Mouse (Mus musculus) left cerebral cortex, adult 2 months (tissue): Measurements from ENCODE around the gene Tk1. TPM values are rescaled to one million over a fixed set of nuclear protein-coding genes. Genes with fewer than 3 reads are reported as not detected.
"Not testable (repeated sequence)": the region's sequence is repeated elsewhere in the genome, so short reads cannot be mapped to it uniquely, and the experiment has no call there.

Source experiments
- DNase-seq, 2 experiments: peaks; one replicate each; pipeline ENCODE4 v3.0.0; 2021 to 2022; ENCODE audit warnings: low spot score in 2 of 2, mixed read lengths in 1 of 2; ENCODE audit errors: extremely low spot score in 1 of 2
- H3K27ac ChIP-seq: fragments of 200-600 bp; 2 replicates; pipeline ENCODE4 v1.8.1; 2022
- H3K4me3 ChIP-seq: fragments of 200-600 bp; 2 replicates; pipeline ENCODE4 v1.8.1; 2022
- CTCF ChIP-seq: fragments of 200-600 bp; IDR thresholded peaks from 2 replicates; pipeline ENCODE4 v1.8.1; 2022; ENCODE audit warnings: antibody characterized with exemption, mild to moderate bottlenecking, moderate library complexity
- intact Hi-C: fragments of 180-260 bp; cut with DNase I; formaldehyde crosslinking; loops from one replicate; pipeline ENCODE4 v1.15.1; 2025
- total RNA-seq, 2 experiments: library from RNA; stranded (reverse); gene quantifications; 2 replicates each; pipeline ENCODE4 v1.2.3; 2021

The Tk1 gene
- total RNA-seq, 2 experiments from 2014 or later, result 0.81 to 1.0 TPM

DNA sequence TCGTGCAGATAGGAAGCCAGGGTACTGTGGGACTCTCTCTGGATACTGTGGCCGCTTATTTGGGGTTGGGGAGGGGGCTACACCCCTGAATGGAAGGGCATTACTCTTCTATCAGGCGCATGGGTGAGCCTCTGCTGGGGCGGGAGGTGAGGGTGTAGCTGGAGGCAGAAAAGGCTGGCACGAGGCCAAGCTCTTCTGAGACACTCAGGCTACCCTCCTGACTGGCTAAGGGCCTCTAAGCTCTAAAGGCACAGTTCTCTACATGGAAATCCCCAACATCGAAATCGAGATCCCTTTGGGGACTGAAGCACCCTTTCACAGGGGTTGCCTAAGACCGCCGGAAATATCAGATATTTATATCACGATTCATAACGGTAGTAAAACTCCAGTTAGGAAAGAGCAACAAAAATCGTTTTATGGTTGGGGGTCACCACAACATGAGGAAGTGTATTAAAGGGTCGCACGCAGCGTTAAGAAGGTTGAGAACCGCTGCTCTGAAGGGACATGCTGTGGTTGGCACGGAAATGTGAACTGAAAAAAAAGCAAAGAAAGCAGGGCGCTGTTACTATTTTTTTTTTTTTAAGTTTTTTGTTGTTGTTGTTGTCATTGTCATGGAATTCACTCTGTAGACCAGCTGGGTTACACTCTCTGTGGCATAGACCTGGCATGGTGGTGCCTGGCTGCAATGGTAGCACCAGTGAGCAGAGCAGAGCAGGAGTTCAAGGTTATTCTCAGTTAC is 2.4 kb upstream of the Tk1 start:
- TF ChIP-seq CTCF, result no peak
- intact Hi-C loops, result loop anchor here (5.0 kb wide), 1 partner anchor 591 kb away; no protein-coding TSS in a partner anchor
- no peak overlapping the region for H3K4me3 ChIP-seq
- no peak for DNase-seq
- H3K27ac ChIP-seq, result no peak overlapping the region; the same call in 1 of the 2 replicates

DNA sequence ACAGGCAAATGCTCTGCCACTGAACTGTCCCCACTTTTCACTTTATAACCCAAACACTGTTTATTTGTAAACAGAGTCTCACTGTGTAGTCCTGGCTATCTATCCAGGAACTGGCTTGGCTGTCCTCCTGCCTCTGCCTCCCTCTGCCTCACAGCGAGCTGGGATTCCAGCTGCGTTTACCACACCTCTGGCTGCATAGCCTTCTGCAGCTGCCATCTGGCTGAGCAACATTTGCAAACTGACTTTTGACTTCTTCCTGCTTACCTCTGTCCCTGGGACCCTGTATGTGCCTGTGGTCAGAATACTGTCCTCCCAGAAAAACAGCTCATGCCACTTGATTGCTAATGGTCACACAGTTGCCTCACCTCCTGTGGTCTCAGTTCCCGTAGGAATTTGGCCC is 1.5 kb upstream of the Tk1 start:
- intact Hi-C loops, result loop anchor here (5.0 kb wide), 1 partner anchor 590 kb away; no protein-coding TSS in a partner anchor
- no peak overlapping the region for H3K4me3 ChIP-seq
- no peak for TF ChIP-seq CTCF

DNA sequence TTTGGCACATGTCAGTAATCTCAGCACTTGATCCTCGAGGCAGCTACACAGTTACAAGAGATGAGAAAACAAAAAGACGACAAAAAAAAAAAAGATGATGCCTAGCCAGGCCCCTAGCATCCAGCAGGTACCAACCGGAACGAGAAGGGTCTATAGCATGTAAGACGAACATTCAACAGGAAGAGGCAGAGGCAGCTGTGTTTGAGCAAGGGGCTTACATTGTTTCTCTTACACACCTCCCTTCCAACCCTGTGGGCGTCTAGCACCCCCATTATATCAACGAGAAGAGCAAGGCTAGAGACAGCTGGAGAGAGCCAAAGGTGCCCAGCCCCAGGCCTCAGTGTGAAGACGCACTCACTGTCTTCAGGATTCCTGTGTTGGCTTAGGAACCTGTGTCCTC is 1.0 kb upstream of the Tk1 start:
- TF ChIP-seq CTCF, result no peak
- intact Hi-C loops, result loop anchor here (5.0 kb wide), 1 partner anchor 590 kb away; no protein-coding TSS in a partner anchor
- no peak overlapping the region for H3K4me3 ChIP-seq
- DNase-seq, result no peak
- H3K27ac ChIP-seq, result no peak overlapping the region

More for the DNA sequence above, 1.5 kb upstream of the Tk1 start:
- no peak for DNase-seq
- H3K27ac ChIP-seq, result no peak overlapping the region

DNA sequence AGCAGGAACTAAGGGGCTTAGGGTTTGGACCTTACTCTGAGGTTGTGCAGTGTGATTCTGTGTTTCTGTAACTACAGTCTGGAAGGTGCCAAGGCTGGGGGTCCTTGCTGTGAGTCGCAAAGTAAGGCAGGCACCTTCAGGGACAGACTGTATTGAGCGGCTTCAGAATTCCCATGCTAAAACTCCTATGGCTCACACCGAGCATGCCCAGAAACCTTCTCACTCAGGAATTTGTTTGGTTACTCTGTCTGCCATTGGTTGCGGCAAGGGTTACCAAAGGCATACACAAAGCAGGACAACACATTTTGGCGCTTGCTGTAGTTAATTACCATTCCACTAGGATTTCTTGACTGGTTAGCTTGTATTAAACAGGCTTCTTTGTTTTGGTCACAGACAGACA is 272 bp upstream of the Tk1 start:
- Histone ChIP-seq H3K4me3 (peak overlapping the region; percentile 27), H3K27ac (no peak overlapping the region)
- TF ChIP-seq CTCF, result no peak
- intact Hi-C loops, result loop anchor here (5.0 kb wide), 1 partner anchor 589 kb away; no protein-coding TSS in a partner anchor
- DNase-seq, result no peak

DNA sequence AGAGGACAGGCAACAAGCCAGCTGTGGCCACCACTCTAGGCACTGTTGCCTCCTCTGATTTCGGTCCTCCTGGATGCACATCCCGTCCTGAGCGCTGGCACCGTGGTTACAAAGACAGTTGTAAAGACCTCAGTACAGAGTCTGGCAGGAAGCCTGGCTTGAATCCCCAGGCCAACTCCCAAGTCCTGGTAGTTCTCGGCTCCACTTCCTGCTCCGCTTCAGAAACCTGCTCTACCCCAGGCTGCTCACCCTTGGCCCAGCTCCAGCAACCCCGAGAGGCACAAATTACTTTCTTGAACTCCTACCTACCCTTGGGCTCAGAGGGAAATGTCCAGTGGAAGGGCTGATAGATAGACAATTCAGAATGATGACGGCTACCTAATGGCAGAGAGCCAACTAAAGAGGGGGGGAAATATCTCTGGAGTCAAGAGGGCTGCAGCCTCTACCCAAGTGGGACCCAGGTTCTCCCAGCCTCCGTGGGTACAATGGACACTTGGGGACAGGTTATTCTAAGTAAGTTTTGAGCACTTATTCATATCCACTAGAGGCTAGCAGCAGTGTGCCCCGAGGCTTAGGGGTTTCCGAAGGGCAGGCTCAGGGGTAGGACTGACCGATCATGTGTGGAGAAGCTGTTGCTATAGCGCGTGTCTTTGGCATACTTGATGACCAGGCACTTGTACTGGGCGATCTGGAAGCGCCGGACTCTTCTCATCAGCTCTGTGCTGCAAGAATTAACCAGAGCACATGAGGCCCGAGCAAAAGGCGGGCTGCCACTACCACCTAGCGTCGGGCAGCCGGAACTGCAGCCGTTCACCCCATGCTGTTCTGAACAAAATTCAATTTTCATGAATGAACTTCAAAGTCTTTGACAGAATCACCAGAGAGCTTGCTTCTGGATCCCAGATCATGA is 1.6 kb downstream of the Tk1 start:
- intact Hi-C loops, result loop anchor here (1.0 to 2.0 kb wide), 4 partner anchors 34 to 458 kb away; no protein-coding TSS in a partner anchor
- peak; percentile 79 for DNase-seq
- TF ChIP-seq CTCF, result peak; percentile 93
- Histone ChIP-seq H3K4me3 (no peak overlapping the region), H3K27ac (no peak overlapping the region)

DNA sequence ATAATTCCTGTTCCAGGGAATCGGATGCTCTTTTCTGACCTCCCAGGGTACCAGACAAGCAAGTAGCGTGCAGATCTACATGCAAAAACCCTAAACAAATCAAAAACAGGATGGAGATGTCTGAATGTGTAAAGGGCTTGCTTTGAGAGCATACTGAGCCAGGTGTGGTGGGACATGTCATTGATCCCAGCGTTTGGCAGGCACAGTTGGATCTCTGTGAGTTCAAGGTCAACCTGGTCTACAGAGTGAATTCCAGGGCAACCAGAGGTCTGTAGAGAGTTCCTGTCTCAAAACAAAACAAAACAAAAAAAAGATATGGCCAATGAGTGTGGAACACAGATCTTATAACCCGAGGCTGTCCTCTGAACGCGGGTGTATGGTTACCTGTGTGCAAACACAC is 2.5 kb downstream of the Tk1 start:
- TF ChIP-seq CTCF, result no peak
- no peak for DNase-seq
- intact Hi-C loops, result no loop called here
- no peak overlapping the region for H3K4me3 ChIP-seq
- H3K27ac ChIP-seq, result no peak overlapping the region

DNA sequence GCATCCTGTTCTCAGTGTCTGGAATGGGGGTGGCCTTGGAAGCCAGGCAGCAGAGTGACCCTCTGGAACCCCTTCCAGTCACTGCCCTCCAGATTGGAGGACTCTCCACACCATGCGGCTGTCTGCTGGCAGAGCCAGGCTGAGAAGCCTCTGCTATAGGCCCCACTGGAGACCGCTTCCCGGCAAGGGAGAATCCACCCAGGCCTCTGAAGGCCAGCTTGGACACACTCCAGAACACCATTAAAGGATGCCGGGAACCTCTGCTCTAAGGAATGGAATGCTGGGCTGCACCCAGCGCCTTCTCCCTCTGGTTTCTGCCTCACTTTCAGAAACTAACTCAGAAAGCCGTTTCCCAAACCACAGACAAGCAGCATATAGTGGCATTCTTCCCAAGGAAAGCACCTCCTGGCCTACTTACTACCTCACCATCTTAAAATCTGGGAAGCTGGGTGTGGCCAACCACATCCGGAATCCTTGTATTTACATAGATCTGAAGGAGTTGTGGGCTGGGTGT is 3.1 kb downstream of the Tk1 start:
- no peak for TF ChIP-seq CTCF
- H3K27ac ChIP-seq, result no peak overlapping the region
- no peak overlapping the region for H3K4me3 ChIP-seq
- DNase-seq, result no peak
- intact Hi-C loops, result no loop called here

DNA sequence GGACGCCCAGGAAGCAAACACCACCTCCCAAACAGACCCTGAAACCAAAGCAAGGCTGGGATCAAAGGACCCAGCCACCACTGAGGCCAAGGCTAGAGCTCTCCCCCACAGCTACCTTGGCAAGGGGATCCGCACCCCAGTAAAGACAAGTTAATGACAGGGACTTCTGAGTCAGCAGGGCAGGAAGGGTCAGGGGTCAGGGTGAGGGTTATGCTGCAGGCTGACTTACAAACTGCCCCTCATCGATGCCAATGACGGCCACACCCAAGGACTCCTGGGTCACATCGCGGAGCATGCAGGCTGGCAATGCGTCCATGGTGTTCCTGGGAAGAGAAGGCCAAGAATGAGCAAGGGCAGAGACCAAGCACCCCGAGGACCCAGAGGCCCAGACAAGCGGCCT is 4.0 kb downstream of the Tk1 start:
- no peak for TF ChIP-seq CTCF
- H3K27ac ChIP-seq, result no peak overlapping the region
- no peak overlapping the region for H3K4me3 ChIP-seq
- intact Hi-C loops, result no loop called here
- no peak for DNase-seq

DNA sequence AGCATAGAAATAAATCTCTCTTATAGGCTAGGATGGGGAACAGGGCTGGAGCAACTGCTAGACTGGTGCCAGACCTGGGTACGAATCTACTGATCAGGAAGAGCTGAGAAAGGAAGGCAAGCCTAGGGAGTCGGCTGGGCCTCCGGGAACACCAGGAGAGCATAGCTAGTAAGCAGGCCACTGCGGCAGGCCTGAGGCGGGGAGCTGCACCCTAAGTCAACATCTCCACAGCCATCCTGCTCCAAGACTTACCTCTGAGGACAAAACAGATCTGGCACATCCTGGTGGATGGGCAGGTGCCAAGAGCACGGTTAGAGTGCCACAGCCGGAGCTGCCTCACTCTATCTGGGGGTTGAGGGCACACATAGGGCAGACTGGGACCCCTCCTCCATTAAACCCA is 5.7 kb downstream of the Tk1 start:
- Histone ChIP-seq H3K27ac (no peak overlapping the region), H3K4me3 (no peak overlapping the region)
- intact Hi-C loops, result no loop called here
- DNase-seq, result no peak
- no peak for TF ChIP-seq CTCF

DNA sequence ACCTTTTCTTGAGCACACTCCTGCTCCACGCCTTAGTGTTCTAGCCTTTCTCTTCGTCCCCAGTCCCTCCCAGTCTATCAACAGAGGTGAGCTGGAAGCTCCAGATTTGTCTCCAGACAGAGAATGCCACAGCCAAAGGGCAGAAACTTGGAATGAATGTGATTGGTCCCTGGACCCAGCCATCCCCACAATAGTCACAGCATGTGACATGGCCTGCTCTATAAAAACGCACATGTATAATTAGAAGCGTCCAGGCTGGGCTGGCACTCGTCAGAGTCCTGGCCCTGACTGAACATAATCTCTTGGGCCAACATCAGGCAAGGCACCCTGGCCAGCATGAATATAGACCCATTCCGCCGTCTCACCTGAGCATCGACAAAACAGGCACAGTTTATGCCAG is 6.8 kb downstream of the Tk1 start:
- intact Hi-C loops, result no loop called here
- Histone ChIP-seq H3K4me3 (no peak overlapping the region), H3K27ac (no peak overlapping the region)
- no peak for DNase-seq
- TF ChIP-seq CTCF, result no peak

DNA sequence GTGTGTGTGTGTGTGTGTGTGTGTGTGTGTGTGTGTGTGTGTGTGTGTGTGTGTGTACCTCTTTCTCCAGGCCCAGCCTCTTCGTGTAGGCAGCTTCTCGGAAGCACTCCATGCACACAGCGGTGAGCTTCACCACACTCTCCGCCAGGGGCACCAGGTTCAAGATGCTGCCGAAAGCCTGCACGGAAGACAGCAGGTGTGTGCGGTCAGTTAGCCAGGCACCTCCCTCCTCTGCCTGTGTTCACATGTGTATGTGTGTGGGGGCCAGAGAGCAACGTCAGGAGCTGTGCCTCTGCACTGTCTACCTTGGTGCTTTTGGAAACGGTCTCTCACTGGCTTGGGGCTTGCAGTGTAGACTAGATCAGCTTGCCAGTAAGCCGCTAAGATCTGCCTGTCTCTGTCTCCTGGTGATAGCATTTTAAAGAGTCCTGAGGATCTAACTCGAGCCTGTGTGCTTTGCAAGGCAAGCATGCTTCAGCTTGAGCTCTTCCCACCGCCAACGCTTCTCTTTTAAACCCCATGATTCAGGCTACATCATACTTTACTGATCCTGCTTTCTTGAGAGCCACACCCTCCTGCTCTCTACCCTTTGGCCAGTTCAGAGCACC is 9.4 kb downstream of the Tk1 start:
- intact Hi-C loops, result no loop called here
- no peak for DNase-seq
- no peak; the same call in 1 of the 2 replicates for TF ChIP-seq CTCF
- Histone ChIP-seq H3K4me3 (no peak overlapping the region), H3K27ac (no peak overlapping the region)

DNA sequence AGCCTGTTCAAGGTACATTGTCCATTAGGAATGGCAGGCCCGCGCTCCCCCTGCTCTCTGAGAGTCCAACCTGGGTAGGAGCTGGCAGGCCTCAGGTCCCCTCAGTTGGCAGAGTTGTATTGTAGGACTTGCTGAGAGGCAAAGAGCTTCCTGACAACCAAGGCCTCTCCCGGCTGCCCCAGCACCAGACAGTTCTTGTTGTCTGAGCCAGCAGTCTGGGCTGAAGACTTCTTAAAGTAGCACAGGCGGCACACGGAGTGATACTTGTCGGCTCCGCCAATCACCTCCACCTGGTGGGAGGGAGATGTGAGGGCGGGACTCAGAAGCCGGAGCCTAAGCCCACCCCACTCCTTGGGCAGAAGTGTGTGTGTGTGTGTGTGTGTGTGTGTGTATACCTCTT is 10.0 kb downstream of the Tk1 start:
- intact Hi-C loops, DNase-seq: not testable (repeated sequence)

More for the DNA sequence above, 10.0 kb downstream of the Tk1 start:
- H3K4me3 ChIP-seq, H3K27ac ChIP-seq: not testable (repeated sequence)
